Mouse (Mus musculus): Measurements from ENCODE around the gene Slc44a2. TPM values are rescaled to one million over a fixed set of nuclear protein-coding genes. Genes with fewer than 3 reads are reported as not detected.
A peak's percentile ranks its signal among the peaks of the same experiment; 100 is the strongest.
"Not testable (repeated sequence)": the region's sequence is repeated elsewhere in the genome, so short reads cannot be mapped to it uniquely, and the experiment has no call there.

Gene Slc44a2
- polyA plus RNA-seq, 1 experiment from 2014 or later, result 68.7 TPM

DNA sequence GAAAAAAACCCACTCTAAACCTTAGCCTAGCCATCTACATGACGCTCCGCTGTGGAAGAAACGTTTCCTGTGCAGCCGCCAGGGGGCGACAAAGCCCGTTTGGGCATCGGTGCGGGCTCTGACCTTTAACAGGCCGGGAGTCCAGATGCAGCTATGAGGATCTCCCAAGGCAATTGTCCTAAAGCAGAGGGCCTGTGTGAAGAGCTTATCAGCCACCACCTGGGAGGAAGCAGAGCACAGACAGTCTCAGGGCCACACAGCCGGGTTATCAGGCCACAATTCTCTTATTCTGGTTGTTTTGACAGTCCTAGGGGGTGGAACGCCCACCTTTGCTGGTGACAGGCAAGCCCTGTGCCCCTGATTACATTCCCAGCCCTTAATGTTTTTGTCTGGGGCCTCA, 7.1 kb upstream of the Slc44a2 start:
- DNase-seq (ENCODE audit: low spot score), result peak; percentile 90
- WGBS, result 9% methylated on average over 11 of the region's 11 CpGs
- peaks cover 12% of the 10 kb centered on the region for H3K4me1 ChIP-seq (replicated peaks)
- H3K9me3 ChIP-seq, result no peaks in the 10 kb centered on the region
- H3K4me3 ChIP-seq, result no peak overlapping the region
- H3K27me3 ChIP-seq (ENCODE audit: insufficient read depth, poor library complexity, severe bottlenecking), result peaks cover 23% of the 10 kb centered on the region
- H3K27ac ChIP-seq, result no peak overlapping the region
- no peaks in the 10 kb centered on the region for H3K36me3 ChIP-seq

DNA sequence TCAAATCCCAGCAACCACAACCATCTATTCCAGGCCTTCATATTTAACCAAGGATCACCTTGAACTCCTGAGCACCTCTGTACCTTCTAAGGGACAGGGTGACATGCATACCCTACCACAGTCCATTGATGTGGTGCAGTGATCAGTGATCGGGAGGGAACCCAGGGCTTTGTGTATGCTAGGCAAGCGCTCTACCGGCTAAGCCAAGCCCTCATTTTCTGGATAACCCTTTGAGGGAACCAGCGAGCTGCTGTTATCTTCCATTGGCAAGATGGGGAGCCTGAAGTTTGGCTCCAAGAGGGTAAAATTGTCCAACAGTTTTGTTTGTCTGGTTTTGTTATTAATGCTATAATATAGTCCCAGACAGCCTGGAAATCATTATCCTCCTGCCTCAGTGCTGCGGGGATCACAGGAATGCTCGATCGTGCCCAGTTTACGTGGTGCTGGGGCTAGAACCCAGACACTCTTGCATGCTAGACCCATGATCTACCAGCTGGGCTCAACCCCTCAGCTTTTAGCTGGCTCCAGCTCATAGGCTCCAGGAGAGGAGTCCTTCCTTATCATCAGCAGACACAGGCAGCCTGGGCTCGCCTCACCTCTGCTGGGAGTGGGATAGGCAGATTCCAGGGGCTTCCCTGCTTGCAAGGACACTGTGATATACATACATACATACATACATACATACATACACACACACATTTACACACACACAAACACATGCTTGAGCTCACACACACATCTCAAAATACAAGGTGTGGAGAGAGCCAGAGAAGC, 5.9 kb upstream of the Slc44a2 start:
- Histone ChIP-seq H3K4me1 (replicated peaks) (peaks cover 11% of the 10 kb centered on the region), H3K27ac (no peak overlapping the region), H3K36me3 (no peaks in the 10 kb centered on the region), H3K9me3 (no peaks in the 10 kb centered on the region), H3K27me3 (ENCODE audit: insufficient read depth, poor library complexity, severe bottlenecking) (peaks cover 23% of the 10 kb centered on the region), H3K4me3 (no peak overlapping the region)
- DNase-seq (ENCODE audit: low spot score), result no peak
- 90% methylated on average over 9 of the region's 9 CpGs for WGBS

DNA sequence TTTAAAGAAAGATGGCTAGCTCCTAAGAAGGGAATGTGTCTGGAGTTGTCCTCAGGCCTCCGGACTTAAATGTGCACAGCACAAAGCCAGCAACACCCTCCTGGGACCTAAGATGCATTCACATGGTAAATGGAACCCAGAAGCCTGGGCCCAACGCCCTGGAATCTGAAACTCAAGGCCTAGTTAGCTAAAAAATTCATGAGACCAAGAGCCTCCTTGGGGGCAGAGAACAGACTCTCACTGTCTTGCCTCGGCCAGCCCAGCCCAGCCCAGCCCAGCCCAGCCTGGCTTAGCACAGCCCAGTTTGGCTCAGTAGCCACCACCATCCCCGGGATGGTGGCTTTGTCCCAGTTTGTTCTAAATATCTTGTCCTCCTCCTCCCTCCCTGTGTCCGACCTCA, 5.1 kb upstream of the Slc44a2 start:
- WGBS, result 59% methylated on average over 5 of the region's 5 CpGs
- H3K9me3 ChIP-seq, result no peaks in the 10 kb centered on the region
- H3K36me3 ChIP-seq, result no peaks in the 10 kb centered on the region

DNA sequence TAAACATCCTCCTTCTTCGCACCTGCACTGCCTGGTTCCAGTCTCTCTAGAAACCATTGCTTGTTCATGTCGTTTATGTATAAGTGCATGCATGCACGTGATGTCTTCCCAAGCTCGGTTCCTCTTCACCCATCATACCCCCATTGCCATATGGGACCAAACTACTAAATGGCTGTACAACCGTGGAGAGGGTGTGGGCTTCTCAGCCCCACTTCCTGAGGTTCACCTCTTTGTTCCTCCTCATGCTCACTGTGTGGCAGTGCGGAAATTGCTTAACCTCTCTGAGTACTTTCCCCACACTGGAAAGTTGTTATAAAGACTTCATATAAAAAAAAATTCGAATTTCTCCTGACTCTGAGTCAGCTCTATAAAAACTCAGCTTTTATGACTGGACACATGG, 3.8 kb upstream of the Slc44a2 start:
- Histone ChIP-seq H3K4me1 (replicated peaks) (peaks cover 19% of the 10 kb centered on the region), H3K4me3 (no peak overlapping the region), H3K36me3 (no peaks in the 10 kb centered on the region), H3K27ac (no peak overlapping the region), H3K27me3 (ENCODE audit: insufficient read depth, poor library complexity, severe bottlenecking) (peaks cover 15% of the 10 kb centered on the region), H3K9me3 (no peaks in the 10 kb centered on the region)
- WGBS, result 82% methylated on average over 7 of the region's 7 CpGs
- no peak for DNase-seq (ENCODE audit: low spot score)

More for the DNA sequence above, 5.1 kb upstream of the Slc44a2 start:
- DNase-seq (ENCODE audit: low spot score), result no peak
- peaks cover 23% of the 10 kb centered on the region for H3K27me3 ChIP-seq (ENCODE audit: insufficient read depth, poor library complexity, severe bottlenecking)
- no peak overlapping the region for H3K4me3 ChIP-seq
- no peak overlapping the region for H3K27ac ChIP-seq
- H3K4me1 ChIP-seq (replicated peaks), result peaks cover 10% of the 10 kb centered on the region

DNA sequence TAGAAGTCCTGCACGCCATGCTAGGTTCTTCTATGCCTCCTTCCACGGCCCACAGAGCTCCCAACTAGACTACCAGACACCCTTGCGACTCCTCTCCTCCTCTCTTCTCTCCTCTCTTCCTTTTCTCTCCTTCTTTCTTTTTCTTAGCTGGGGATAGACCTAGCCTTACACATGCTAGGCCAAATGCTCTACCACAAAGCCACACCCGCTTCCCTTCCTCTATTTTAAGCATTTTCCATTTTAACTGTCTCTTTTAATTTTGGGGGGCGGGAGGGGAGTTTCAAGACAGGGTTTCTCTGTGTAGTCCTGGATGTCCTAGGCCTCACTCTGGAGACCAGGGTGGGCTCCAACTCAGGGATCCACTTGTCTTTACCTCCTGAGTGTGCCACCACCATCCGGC, 1.7 kb upstream of the Slc44a2 start:
- Histone ChIP-seq H3K27ac (no peak overlapping the region), H3K4me3 (no peak overlapping the region), H3K36me3 (no peaks in the 10 kb centered on the region), H3K9me3 (no peaks in the 10 kb centered on the region), H3K4me1 (replicated peaks) (peaks cover 23% of the 10 kb centered on the region), H3K27me3 (ENCODE audit: insufficient read depth, poor library complexity, severe bottlenecking) (no peaks in the 10 kb centered on the region)
- 90% methylated on average over 6 of the region's 6 CpGs for WGBS
- no peak for DNase-seq (ENCODE audit: low spot score)

GRCm38 (mm10) chr9:21319503-21319902, 995 bp upstream of the Slc44a2 start:
- Histone ChIP-seq H3K36me3 (peaks cover 2% of the 10 kb centered on the region; the same call in 1 of the 2 replicates), H3K9me3 (no peaks in the 10 kb centered on the region), H3K27ac (no peak overlapping the region), H3K27me3 (ENCODE audit: insufficient read depth, poor library complexity, severe bottlenecking) (no peaks in the 10 kb centered on the region), H3K4me1 (replicated peaks) (peaks cover 23% of the 10 kb centered on the region), H3K4me3 (no peak overlapping the region)
- WGBS, result 95% methylated on average over 4 of the region's 4 CpGs
- no peak for DNase-seq (ENCODE audit: low spot score)

GRCm38 (mm10) chr9:21320280-21320618, 249 bp upstream of the Slc44a2 start:
- Histone ChIP-seq H3K9me3 (no peaks in the 10 kb centered on the region), H3K4me3 (peak overlapping the region; percentile 87), H3K27ac (peak overlapping the region; percentile 88), H3K36me3 (peaks cover 8% of the 10 kb centered on the region; the same call in 1 of the 2 replicates), H3K4me1 (replicated peaks) (peaks cover 23% of the 10 kb centered on the region), H3K27me3 (ENCODE audit: insufficient read depth, poor library complexity, severe bottlenecking) (no peaks in the 10 kb centered on the region)
- DNase-seq (ENCODE audit: low spot score), result no peak
- 31% methylated on average over 4 of the region's 4 CpGs for WGBS

- H3K27me3 ChIP-seq (ENCODE audit: insufficient read depth, poor library complexity, severe bottlenecking), result no peaks in the 10 kb centered on the region
- peaks cover 23% of the 10 kb centered on the region for H3K4me1 ChIP-seq (replicated peaks)
- DNase-seq (ENCODE audit: low spot score), result peak; percentile 31
- H3K36me3 ChIP-seq, result peaks cover 15% of the 10 kb centered on the region; the same call in 1 of the 2 replicates
- no peaks in the 10 kb centered on the region for H3K9me3 ChIP-seq
- WGBS, result 18% methylated on average over 6 of the region's 6 CpGs
- peak overlapping the region; percentile 87 for H3K4me3 ChIP-seq
- peak overlapping the region; percentile 88 for H3K27ac ChIP-seq
Observed at GRCm38 (mm10) chr9:21321513-21321835, 976 bp downstream of the Slc44a2 start.

- Histone ChIP-seq H3K4me1 (replicated peaks) (peaks cover 23% of the 10 kb centered on the region), H3K27me3 (ENCODE audit: insufficient read depth, poor library complexity, severe bottlenecking) (no peaks in the 10 kb centered on the region), H3K27ac (no peak overlapping the region), H3K9me3 (no peaks in the 10 kb centered on the region), H3K4me3 (peak overlapping the region; percentile 87), H3K36me3 (peaks cover 17% of the 10 kb centered on the region; the same call in 1 of the 2 replicates)
- no peak for DNase-seq (ENCODE audit: low spot score)
- WGBS, result 90% methylated on average over 19 of the region's 19 CpGs
Observed at GRCm38 (mm10) chr9:21322211-21322916, 1.9 kb downstream of the Slc44a2 start.

DNA sequence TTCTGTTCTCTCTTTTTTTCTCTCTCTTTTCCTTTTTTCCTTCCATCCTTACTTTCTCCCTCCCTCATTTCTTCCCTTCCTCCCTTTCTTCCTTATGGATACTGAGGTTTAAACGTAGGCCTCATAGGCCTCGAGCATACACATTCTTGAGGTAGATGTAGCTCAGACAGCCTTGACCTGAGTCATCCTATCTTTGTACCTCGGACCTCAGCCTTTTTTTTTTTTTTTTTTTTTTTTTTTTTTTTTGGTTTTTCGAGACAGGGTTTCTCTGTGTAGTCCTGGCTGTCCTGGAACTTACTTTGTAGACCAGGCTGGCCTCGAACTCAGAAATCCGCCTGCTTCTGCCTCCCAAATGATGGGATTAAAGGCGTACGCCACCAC, 2.4 kb downstream of the Slc44a2 start:
- not testable (repeated sequence) for H3K9me3 ChIP-seq; H3K27me3 ChIP-seq (ENCODE audit: insufficient read depth, poor library complexity, severe bottlenecking); H3K27ac ChIP-seq; DNase-seq (ENCODE audit: low spot score); H3K4me3 ChIP-seq
- 91% methylated on average over 8 of the region's 8 CpGs for WGBS
- peaks cover 17% of the 10 kb centered on the region; the same call in 1 of the 2 replicates for H3K36me3 ChIP-seq
- peaks cover 23% of the 10 kb centered on the region for H3K4me1 ChIP-seq (replicated peaks)

DNA sequence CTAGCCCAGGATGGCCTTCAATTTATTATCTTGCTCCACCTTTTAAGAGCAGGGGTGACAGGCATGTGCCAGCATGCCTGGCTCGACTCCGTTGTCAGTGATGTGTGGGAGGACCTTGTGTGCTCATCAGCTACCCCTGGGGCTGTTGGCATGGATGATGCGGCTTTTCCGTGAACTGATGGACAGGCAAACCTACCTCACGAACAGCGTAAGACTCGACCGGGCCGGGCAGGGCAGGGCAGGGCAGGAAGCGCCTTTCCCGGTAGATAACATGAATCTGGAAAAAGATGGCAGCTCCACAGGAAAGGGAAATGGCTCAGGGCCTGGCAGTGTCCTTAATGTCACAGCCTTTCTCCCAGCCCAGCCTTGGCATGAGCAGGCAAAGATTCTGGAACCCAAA, 3.8 kb downstream of the Slc44a2 start:
- WGBS, result 92% methylated on average over 11 of the region's 11 CpGs

GRCm38 (mm10) chr9:21327569-21327968, 7.1 kb downstream of the Slc44a2 start:
- H3K27ac ChIP-seq, result no peak overlapping the region
- H3K4me1 ChIP-seq (replicated peaks), result peaks cover 17% of the 10 kb centered on the region
- peaks cover 24% of the 10 kb centered on the region; the same call in 1 of the 2 replicates for H3K36me3 ChIP-seq
- no peaks in the 10 kb centered on the region for H3K9me3 ChIP-seq
- WGBS, result 74% methylated on average over 3 of the region's 3 CpGs
- no peak for DNase-seq (ENCODE audit: low spot score)
- H3K27me3 ChIP-seq (ENCODE audit: insufficient read depth, poor library complexity, severe bottlenecking), result no peaks in the 10 kb centered on the region
- H3K4me3 ChIP-seq, result no peak overlapping the region

More for the DNA sequence above, 3.8 kb downstream of the Slc44a2 start:
- no peak overlapping the region for H3K4me3 ChIP-seq
- no peaks in the 10 kb centered on the region for H3K9me3 ChIP-seq
- no peaks in the 10 kb centered on the region for H3K27me3 ChIP-seq (ENCODE audit: insufficient read depth, poor library complexity, severe bottlenecking)
- H3K4me1 ChIP-seq (replicated peaks), result peaks cover 23% of the 10 kb centered on the region
- H3K36me3 ChIP-seq, result peaks cover 17% of the 10 kb centered on the region; the same call in 1 of the 2 replicates
- no peak for DNase-seq (ENCODE audit: low spot score)
- H3K27ac ChIP-seq, result no peak overlapping the region

GRCm38 (mm10) chr9:21328041-21328440, 7.5 kb downstream of the Slc44a2 start:
- WGBS, result 76% methylated on average over 3 of the region's 3 CpGs

More at GRCm38 (mm10) chr9:21328041-21328440, 7.5 kb downstream of the Slc44a2 start:
- H3K27ac ChIP-seq, result no peak overlapping the region
- H3K9me3 ChIP-seq, result no peaks in the 10 kb centered on the region
- no peaks in the 10 kb centered on the region for H3K27me3 ChIP-seq (ENCODE audit: insufficient read depth, poor library complexity, severe bottlenecking)
- peaks cover 22% of the 10 kb centered on the region for H3K4me1 ChIP-seq (replicated peaks)
- no peak overlapping the region for H3K4me3 ChIP-seq
- peaks cover 24% of the 10 kb centered on the region; the same call in 1 of the 2 replicates for H3K36me3 ChIP-seq
- no peak for DNase-seq (ENCODE audit: low spot score)

All from hindbrain, embryonic 10.5 days (tissue).